Mouse (Mus musculus) bone marrow macrophage, adult 2 months (primary cell): ENCODE results near the gene Med12l.

Source experiments
- CTCF ChIP-seq: IDR thresholded peaks from 2 replicates; pipeline ENCODE4 v1.5.1; 2012; ENCODE audit warnings: low read depth, mild to moderate bottlenecking, low read length, moderate library complexity
- POLR2A ChIP-seq: IDR thresholded peaks from 2 replicates; pipeline ENCODE4 v1.6.1; 2012; ENCODE audit warnings: mild to moderate bottlenecking, low read depth, low read length, borderline replicate concordance

GRCm38 (mm10) chr3:59131081-59131480 lies 125.5 kb downstream of the Med12l start:
- TF ChIP-seq CTCF = no peak
- no peak for TF ChIP-seq POLR2A
